Mouse (Mus musculus) liver, postnatal 0 days (tissue): ENCODE results near the gene E130114P18Rik. TPM values are rescaled to one million over a fixed set of nuclear protein-coding genes. Genes with fewer than 3 reads are reported as not detected.

Source experiments
- ATAC-seq: fragments of 200-750 bp; cut with Nextera tagmentation; 2 replicates; pipeline ENCODE4 v1.8.0; 2017; ENCODE audit warnings: mild to moderate bottlenecking, moderate library complexity
- DNase-seq: peaks from one replicate; pipeline ENCODE4 v3.0.0-alpha.2; 2016
- H3K27ac ChIP-seq: fragments of 300-500 bp; sonication (generic); 2 replicates; pipeline ENCODE4 v1.5.1; 2014; ENCODE audit warnings: antibody characterized with exemption, moderate library complexity, mild to moderate bottlenecking, low read depth
- H3K27me3 ChIP-seq: fragments of 300-500 bp; sonication (generic); 2 replicates; pipeline ENCODE4 v1.6.1; 2014; ENCODE audit warnings: low read length, control low read depth, mixed read lengths; ENCODE audit not compliant: insufficient read depth
- H3K36me3 ChIP-seq: fragments of 300-500 bp; sonication (generic); replicated peaks from 2 replicates; pipeline ENCODE4 v1.6.1; 2014; ENCODE audit warnings: mild to moderate bottlenecking, control low read depth, low read length, moderate library complexity, mixed read lengths; ENCODE audit not compliant: insufficient read depth
- H3K4me1 ChIP-seq: fragments of 300-500 bp; sonication (generic); 2 replicates; pipeline ENCODE4 v1.6.1; 2014; ENCODE audit warnings: antibody characterized with exemption, mild to moderate bottlenecking, control low read depth; ENCODE audit not compliant: insufficient read depth
- H3K4me2 ChIP-seq: fragments of 300-500 bp; sonication (generic); 2 replicates; pipeline ENCODE4 v1.6.1; 2014; ENCODE audit warnings: low read depth, mild to moderate bottlenecking, low read length, moderate library complexity, mixed read lengths
- H3K4me3 ChIP-seq: fragments of 300-500 bp; sonication (generic); 2 replicates; pipeline ENCODE4 v1.5.1; 2014; ENCODE audit warnings: low read depth, low read length
- H3K9ac ChIP-seq: fragments of 300-500 bp; sonication (generic); replicated peaks from 2 replicates; pipeline ENCODE4 v1.6.1; 2014; ENCODE audit warnings: mild to moderate bottlenecking, moderate library complexity
- H3K9me3 ChIP-seq: fragments of 300-500 bp; sonication (generic); 2 replicates; pipeline ENCODE4 v1.6.1; 2016; ENCODE audit warnings: mild to moderate bottlenecking, control low read depth, low read length, mixed read lengths
- CTCF ChIP-seq: sonication (generic); IDR thresholded peaks from 2 replicates; pipeline ENCODE4 v1.5.1; 2016; ENCODE audit warnings: antibody characterized with exemption, low read depth
- EP300 ChIP-seq: IDR thresholded peaks from 2 replicates; pipeline ENCODE4 v1.6.1; 2016; ENCODE audit warnings: antibody characterized with exemption, low read depth, mild to moderate bottlenecking
- WGBS: fragments of 180-500 bp; shearing (Covaris S2); extraction: QIAGEN DNeasy Blood & Tissue Kit; methylation state at CpG from one replicate; pipeline ENCODE4 v1.1.7; 2014; ENCODE audit not compliant: insufficient replicate concordance; 5-methylcytosine and 5-hydroxymethylcytosine counted together
- polyA plus RNA-seq: library from polyadenylated mRNA; unstranded; fragments of >200 nt; fragmentation: Nextera tagmentation; extraction: Ambion mirVana; gene quantifications from 2 replicates; pipeline ENCODE4 v1.2.1, GENCODE M21; 2015

The E130114P18Rik gene
- polyA plus RNA-seq, 1 experiment from 2014 or later, result not detected

- H3K9ac ChIP-seq, result no peak overlapping the region
- H3K4me2 ChIP-seq, result no peak overlapping the region
- H3K4me3 ChIP-seq, result no peak overlapping the region
- no peak for DNase-seq
- TF ChIP-seq CTCF (0 out of 2 replicates have a peak, but pooled peaks have one; percentile 12), EP300 (no peak)
- 74% methylated on average over 6 of the region's 6 CpGs for WGBS
- ATAC-seq, result no peak
- no peaks in the 10 kb centered on the region for H3K9me3 ChIP-seq
- H3K4me1 ChIP-seq, result no peaks in the 10 kb centered on the region
- no peaks in the 10 kb centered on the region for H3K27me3 ChIP-seq
- no peaks in the 10 kb centered on the region for H3K36me3 ChIP-seq
- H3K27ac ChIP-seq, result no peak overlapping the region
Measured at GRCm38 (mm10) chr4:97663922-97664321, 114.0 kb downstream of the E130114P18Rik start.

GRCm38 (mm10) chr4:97662841-97663240 lies 115.0 kb downstream of the E130114P18Rik start:
- H3K27ac ChIP-seq, result no peak overlapping the region
- H3K27me3 ChIP-seq, result no peaks in the 10 kb centered on the region
- 55% methylated on average over 11 of the region's 11 CpGs for WGBS
- ATAC-seq (no peak), DNase-seq (peak; percentile 36)
- no peak overlapping the region for H3K9ac ChIP-seq
- TF ChIP-seq CTCF (no peak), EP300 (no peak)
- H3K9me3 ChIP-seq, result no peaks in the 10 kb centered on the region
- no peak overlapping the region for H3K4me2 ChIP-seq
- no peaks in the 10 kb centered on the region for H3K4me1 ChIP-seq
- H3K4me3 ChIP-seq, result no peak overlapping the region
- no peaks in the 10 kb centered on the region for H3K36me3 ChIP-seq

GRCm38 (mm10) chr4:97661611-97662273 lies 116.1 kb downstream of the E130114P18Rik start:
- H3K4me3 ChIP-seq, result no peak overlapping the region
- 86% methylated on average over 10 of the region's 10 CpGs for WGBS
- H3K9me3 ChIP-seq, result no peaks in the 10 kb centered on the region
- H3K4me2 ChIP-seq, result no peak overlapping the region
- H3K4me1 ChIP-seq, result no peaks in the 10 kb centered on the region
- no peaks in the 10 kb centered on the region for H3K27me3 ChIP-seq
- H3K9ac ChIP-seq, result no peak overlapping the region
- ATAC-seq (no peak), DNase-seq (no peak)
- TF ChIP-seq CTCF, result no peak
- no peak for TF ChIP-seq EP300
- H3K27ac ChIP-seq, result no peak overlapping the region
- H3K36me3 ChIP-seq, result no peaks in the 10 kb centered on the region

- Histone ChIP-seq H3K36me3 (no peaks in the 10 kb centered on the region), H3K9ac (no peak overlapping the region), H3K4me2 (no peak overlapping the region), H3K27me3 (no peaks in the 10 kb centered on the region), H3K4me1 (no peaks in the 10 kb centered on the region), H3K9me3 (no peaks in the 10 kb centered on the region), H3K27ac (no peak overlapping the region), H3K4me3 (no peak overlapping the region)
- no peak for TF ChIP-seq EP300
- no peak for TF ChIP-seq CTCF
- DNase-seq, result no peak
- ATAC-seq, result no peak
- WGBS, result 30% methylated on average over 3 of the region's 3 CpGs
Measured at GRCm38 (mm10) chr4:97657586-97657985, 120.3 kb downstream of the E130114P18Rik start.

GRCm38 (mm10) chr4:97649626-97650015 lies 128.3 kb downstream of the E130114P18Rik start:
- no peak overlapping the region for H3K27ac ChIP-seq

GRCm38 (mm10) chr4:97648825-97649625 lies 128.9 kb downstream of the E130114P18Rik start:
- 58% methylated on average over 11 of the region's 11 CpGs for WGBS
- DNase-seq (no peak), ATAC-seq (no peak)
- Histone ChIP-seq H3K27ac (no peak overlapping the region), H3K4me1 (no peaks in the 10 kb centered on the region), H3K27me3 (no peaks in the 10 kb centered on the region), H3K9ac (no peak overlapping the region), H3K4me2 (no peak overlapping the region), H3K36me3 (no peaks in the 10 kb centered on the region), H3K9me3 (no peaks in the 10 kb centered on the region), H3K4me3 (no peak overlapping the region)
- no peak for TF ChIP-seq EP300
- TF ChIP-seq CTCF, result no peak

More at GRCm38 (mm10) chr4:97649626-97650015, 128.3 kb downstream of the E130114P18Rik start:
- no peak overlapping the region for H3K4me3 ChIP-seq
- DNase-seq (no peak), ATAC-seq (no peak)
- no peak overlapping the region for H3K4me2 ChIP-seq
- TF ChIP-seq CTCF (no peak), EP300 (no peak)
- no peaks in the 10 kb centered on the region for H3K9me3 ChIP-seq
- H3K9ac ChIP-seq, result no peak overlapping the region
- H3K27me3 ChIP-seq, result no peaks in the 10 kb centered on the region
- H3K4me1 ChIP-seq, result no peaks in the 10 kb centered on the region
- no peaks in the 10 kb centered on the region for H3K36me3 ChIP-seq
- 84% methylated on average over 5 of the region's 5 CpGs for WGBS
